Mouse (Mus musculus): ENCODE results near the gene Fam160b1.

Gene Fam160b1

DNA sequence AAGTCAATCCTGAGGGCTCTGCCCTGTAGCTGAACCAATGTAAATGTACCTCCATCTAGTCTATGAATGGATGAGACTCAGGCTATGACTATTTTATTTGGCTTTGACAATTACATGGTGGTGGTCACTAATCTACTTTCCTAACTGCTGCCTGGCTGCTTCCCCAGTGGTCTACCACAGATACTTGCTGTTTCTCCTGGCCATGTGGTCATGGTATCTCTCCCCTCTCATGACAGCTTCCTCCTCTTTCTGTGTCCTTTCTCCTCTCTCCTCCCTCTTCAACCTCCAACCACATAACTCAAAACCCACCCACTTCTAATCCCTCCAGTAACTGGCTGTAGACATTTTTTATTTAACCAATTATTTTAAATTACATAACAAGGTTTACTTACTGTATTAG lies 11.4 kb upstream of the Fam160b1 start:
- DNase-seq, result no peak

DNA sequence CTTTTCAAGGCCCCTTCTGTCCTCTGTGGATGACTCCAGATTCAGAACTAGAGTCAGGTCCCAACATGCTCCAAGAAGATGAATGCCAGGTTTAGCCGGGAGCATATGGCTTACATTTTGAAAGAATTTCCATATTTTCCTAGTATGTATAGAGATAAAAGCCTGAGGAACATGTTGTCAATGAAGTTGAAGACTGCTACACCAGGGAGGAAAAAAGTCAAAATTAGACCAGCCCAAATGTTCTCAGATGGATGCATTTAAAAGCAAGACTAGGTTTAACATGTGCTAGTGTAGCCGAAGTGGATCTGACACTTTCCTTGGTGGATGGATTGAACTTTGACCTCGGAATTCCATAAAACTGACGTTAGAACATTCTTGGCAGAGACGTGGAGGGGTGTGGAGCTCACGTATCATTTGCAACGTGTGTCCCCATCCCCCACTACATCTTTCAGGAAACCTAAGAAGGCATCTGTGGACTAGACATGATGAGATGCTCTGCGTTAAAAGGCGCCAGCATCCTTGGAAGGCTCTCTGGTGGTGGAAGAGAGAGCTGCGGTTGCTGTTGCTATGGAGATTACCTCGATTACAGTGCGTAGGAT lies 8.0 kb upstream of the Fam160b1 start:
- DNase-seq, result peak; percentile 57

DNA sequence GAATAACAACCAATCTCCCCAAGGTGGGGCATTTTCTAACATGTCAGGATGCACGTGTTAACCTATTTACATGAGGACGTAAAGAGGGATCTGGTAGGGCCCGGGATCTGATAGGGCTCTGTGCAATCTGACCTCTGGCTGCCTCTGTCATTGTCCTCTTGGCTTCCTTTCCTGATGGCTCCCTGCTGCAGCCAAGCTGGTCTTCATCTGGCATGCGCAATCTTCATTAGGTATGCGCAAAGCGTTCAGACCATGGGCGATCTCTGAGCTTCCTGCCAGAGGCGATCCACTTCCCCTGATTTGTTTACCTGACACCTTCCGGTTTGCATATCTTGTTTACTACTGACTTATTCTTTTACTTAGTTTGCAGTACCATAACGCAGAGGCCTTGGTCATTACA lies 7.3 kb upstream of the Fam160b1 start:
- no peak for DNase-seq

DNA sequence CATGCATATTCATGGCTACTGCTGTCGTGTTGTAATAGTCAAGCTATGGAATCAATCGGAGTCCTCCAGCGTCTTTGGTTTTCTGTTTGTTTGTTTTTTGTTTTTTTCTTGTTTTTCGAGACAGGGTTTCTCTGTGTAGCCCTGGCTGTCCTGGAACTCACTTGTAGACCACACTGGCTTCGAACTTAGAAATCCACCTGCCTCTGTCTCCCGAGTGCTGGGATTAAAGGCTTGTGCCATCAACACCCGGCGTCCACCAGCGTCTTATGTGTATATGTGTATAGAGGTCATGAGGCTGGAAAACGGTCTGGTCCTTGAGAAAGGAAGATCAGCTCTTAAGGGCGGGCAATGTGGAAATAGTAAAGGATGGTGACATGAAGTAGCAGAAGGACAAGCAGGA lies 6.4 kb upstream of the Fam160b1 start:
- DNase-seq, result no peak

DNA sequence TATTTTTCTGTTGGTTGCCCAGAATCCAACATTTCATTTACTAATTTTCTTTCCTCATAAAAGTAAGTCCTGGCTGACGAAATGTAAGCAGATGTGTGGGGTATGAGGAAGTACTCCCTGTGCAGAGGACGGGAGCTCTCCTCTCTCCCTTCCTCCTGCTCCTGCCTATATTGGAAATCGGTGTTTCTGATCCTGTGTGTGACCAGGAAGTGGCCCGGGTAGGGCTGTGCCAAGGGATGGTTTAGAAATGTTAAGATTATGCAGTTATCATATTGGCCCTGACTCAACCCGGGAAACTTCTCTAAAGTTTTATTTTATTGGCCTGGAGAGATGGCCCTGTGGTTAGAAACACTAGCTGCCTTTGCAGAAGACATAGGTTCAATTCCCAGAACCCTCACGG lies 5.8 kb upstream of the Fam160b1 start:
- DNase-seq, result no peak

DNA sequence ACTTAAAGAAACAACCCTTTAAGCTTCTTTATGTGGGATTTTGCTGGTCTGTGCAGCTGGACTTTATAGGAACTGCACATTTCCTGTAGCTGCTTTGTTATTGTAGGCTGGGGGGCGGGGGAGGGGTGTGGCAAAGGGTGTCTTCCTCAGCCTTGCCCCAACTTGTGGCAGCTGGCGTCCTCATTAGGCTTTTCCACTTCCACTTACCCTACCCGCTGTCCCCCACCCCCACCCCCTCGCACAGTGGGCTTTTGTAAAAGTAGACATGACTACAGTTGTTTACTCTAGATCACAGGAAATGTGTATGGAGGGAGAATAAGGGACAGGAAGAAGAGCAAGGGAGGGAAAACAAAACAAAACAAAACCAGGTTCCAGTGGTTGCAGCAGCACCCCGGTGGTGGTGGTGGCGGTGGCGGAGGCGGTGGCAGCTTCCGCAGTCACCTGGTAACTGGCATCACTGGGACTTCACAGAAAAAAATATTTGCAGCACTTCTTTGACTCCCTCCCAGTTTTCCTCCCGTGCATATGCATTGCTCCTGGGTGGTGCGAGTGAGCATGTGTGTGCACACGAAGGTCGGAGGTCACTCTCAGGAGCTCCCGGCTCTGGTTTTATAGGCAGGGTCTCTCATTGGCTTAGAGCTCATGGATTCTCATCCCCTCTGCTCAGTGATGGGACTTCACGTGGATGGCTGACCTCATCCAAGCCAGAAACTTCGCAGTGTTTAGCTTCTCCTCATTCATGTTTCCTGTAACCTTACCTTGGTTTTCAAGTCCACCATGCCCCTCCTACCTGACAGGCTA lies 4.8 kb upstream of the Fam160b1 start:
- DNase-seq, result no peak

DNA sequence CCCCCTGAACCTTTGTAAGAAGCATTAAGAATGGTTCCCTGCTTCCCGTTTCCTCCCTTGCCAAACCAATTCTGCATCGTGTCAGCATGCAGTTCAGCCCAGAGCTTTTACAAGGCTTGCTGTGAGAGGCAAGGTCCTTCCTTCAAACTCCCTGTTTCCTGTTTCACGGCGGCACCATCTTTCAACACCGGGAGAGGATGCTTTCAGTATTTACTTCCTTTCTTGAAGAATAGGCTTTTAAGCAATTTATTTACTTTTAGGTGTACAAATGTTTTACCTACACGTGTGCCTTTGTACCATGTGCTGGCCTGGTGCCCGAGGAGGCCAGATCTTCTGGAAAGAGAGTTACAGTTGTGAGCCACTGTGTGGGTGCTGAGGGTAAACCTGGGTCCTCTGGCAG lies 4.2 kb upstream of the Fam160b1 start:
- DNase-seq, result no peak

DNA sequence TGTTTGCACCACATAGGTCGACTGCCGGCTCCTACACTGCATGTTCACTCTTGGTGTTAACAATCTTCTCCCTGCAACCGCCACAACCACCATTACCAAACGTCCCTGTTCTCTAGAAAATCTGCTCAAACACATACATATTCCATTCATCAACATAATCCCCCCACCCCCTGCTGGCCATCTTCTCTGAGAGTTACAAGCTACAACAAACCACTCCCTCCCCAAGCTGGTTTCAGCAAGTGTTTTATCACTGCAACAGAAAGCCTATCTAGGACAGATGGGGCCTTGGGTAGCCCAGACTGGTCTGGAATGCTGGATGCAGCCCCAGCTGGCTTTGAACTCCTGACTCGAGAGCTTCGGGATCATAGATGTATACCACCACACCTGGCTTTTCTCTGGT lies 3.2 kb upstream of the Fam160b1 start:
- DNase-seq, result no peak

DNA sequence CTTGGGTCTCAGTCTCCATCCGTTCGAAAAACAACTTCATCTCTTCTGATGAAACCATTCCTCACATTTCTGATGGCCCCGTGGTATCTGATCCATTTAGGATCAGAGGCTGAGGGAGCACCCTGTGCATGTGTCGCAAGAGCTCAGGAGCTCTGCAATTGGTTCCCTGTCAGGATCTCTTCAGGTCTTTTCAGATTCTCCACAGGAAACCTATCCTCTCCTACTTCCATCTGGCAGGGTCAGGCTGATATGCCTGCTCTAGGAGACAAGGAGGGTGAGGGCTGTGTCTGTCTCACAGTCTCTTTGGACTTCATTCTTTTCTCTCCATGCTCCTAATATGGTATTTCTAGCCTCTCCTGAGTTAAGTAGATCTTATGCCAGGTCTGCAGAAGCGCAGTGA lies 2.7 kb upstream of the Fam160b1 start:
- no peak for DNase-seq

DNA sequence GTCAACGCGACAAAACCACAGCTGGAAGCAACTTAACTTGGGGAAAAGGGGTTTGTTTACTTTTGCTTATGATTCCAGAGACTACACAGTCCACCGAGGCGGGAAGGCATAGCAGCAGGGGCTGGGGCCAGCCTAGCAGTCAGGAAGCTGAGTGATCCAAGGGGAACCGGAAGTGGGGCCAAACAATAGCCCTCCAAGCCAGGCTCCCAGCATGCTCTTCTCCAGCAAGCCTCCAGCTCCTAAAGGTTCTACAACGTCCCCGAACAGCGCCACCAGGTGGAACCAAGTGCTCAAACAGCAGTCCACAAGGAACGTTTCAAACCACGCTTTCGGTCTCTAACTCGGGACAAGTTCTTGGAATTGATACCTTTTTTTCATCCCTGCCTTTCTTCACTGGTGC lies 2.2 kb upstream of the Fam160b1 start:
- peak; percentile 60 for DNase-seq

DNA sequence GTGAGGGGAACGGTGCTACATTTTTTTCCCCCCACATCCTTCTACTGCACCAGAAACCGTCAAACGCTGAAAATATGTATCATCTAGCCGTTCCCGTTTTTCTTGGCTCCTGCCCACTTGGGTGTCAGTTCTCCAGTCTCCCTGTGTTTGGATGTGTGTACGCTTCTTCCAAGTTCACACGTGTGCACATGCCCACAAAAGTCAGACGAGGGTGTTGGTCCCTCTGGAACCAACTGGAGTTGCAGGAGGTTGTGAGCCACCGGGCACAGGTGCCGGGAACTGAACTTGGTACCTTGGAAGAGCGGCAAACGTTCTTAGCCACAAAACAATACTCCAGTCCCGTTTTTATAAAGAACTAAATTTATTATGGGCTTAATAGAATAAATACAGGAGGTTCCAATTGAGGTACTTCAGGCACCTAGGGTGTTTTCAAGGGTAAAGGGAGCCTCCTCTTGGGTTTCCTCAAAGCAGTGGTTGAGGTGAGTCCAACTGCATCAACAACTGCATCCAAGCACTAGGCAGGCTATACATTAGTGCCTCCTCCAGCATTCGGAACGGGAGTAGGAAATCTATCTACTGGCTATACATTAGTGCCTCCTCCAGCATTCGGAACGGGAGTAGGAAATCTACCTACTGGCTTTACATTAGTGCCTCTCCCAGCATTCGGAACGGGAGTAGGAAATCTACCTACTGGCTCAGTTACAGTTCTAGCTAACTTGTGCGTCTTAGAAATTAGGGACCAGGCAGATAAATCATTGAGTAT lies 1.5 kb upstream of the Fam160b1 start:
- no peak for DNase-seq

DNA sequence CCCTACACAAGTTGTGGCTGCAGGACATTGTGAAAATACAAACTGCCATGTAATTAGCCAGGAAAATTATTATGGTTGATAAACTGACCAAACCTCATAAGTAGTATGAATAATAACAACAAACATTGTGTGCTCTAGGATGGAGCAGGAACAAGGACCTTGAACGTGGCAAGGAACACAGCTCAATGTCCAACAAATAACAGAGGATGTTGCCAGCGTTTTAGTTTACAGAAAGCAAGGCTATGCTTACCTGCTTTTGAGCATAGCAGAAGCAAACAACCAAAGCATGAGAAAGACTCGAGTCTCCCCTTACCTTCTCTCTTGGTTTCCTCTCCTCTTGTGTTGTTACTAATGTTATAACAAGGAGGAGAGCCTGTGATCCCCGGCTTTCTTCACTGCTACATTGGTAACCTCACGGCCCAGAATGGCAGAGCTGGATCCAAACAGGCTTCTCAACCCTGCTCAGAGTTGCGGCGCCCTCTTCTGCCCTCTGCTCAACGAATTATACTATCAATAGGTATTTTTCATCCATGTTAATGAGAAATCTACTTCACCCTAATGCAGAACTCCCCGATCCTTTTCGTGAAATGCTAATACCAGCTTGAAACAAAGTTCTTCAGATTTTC lies 666 bp upstream of the Fam160b1 start:
- DNase-seq, result peak; percentile 30

DNA sequence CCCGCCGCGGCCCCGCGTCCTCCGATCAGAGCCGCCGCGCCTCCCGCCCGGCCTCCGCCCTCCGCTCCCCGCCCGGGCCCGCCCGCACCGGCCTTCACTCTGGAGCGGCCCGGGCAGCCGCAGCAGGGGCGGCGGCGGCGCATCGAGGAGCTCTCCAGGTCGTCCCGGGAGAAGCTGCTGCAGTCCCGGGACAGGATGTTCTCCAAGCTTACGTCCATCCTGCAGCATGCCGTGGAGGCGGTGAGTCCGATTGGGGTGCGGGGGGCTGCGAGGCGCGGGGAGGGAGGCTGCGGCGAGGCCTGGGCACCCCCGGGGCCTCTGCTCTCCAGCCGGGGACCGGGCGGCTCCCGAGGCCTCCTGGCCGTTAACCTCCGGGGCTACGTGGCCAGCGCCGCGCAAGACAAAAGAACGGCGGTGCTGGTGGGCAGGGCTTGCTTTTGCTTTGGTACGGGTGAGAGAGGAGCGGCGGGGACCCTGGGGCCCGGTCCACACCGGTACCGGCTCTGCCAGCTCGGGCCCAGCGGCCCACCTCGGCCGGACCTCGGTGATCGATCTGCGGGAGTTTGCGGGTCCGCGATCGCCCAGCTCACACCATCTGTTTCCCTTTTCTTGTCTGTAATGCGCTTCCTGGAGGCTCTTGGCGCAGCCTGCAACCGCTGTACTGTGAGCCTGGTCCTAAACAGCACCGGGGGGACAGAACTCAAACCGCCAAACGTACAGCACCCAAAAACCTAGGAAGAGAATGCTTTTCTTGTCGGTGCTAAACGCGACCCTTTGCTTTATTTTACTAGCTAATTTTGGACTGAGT lies 855 bp downstream of the Fam160b1 start:
- DNase-seq, result peak; percentile 48

DNA sequence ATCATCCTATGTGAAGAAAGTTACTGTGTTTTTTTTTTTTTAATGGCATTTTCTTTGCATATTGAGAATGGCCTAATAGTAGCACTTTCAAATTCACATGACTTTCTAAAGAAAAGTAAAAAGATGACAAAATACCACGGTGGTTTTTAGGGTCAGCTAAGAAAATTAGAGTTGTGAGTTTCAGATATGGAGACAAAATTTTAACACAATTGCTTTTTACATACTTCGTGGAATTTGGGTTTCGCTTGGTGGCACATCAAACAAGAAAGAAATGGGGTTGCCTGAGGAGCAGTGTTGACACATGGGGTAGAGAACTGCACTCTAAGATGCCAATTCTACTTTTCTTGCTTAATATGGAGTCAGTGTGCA lies 1.4 kb downstream of the Fam160b1 start:
- DNase-seq, result no peak

DNA sequence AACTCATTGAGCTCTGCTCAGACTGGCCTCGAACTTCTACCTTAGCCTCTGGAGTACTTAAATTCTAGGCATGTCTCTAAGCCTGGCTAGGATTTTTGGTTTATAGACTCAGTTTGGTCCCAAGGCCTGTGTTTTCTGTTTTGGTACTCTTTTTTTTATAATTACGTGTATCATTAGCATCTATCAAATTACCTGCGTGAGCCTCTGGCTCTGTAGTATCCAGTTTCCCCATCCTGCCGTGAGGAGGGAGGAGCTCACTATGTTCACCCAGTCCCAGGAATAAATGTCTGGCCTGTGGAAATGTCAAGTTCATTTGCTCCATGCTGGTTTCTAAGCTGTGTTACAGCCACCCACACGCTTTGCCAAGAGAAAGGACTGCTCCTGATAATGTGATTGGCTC lies 2.1 kb downstream of the Fam160b1 start:
- no peak for DNase-seq

DNA sequence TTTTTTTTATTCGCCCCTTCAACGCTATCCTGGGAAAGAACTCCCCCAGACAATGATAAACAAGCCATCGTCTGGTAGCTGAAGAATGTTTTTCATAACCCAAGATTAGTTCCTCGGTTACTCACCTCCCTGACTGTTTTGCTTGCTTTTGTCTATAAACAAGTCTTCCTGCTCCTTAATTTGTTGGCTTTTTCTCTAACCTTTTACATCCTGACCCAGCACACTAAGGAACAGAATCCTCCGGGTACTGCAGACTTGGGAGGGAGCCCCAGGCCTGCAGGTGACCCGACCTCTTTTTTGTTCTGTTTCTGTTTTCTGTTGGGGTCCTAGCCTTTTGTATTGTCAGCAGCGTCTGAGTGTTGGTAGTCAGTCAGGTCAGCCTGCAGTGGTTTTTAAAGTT lies 2.6 kb downstream of the Fam160b1 start:
- DNase-seq, result no peak

DNA sequence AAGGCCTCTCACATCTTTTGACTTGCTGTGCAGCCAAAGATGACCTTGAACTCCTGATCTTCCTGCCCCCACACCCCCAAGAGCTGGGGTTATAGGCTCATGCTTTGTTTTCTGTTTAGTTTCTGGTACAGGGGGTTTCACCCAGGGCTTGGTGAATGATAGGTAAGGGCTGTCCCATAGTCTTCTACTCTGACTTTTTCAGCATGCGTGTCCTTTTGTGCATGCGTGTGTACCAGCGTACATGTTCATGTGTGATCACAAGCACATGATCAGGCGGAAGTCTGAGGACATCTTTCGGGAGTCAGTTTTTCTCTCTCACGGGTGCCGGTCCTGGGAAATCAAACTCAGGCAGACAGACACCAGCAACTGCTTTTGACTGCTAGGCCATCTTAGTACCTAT lies 3.1 kb downstream of the Fam160b1 start:
- no peak for DNase-seq

DNA sequence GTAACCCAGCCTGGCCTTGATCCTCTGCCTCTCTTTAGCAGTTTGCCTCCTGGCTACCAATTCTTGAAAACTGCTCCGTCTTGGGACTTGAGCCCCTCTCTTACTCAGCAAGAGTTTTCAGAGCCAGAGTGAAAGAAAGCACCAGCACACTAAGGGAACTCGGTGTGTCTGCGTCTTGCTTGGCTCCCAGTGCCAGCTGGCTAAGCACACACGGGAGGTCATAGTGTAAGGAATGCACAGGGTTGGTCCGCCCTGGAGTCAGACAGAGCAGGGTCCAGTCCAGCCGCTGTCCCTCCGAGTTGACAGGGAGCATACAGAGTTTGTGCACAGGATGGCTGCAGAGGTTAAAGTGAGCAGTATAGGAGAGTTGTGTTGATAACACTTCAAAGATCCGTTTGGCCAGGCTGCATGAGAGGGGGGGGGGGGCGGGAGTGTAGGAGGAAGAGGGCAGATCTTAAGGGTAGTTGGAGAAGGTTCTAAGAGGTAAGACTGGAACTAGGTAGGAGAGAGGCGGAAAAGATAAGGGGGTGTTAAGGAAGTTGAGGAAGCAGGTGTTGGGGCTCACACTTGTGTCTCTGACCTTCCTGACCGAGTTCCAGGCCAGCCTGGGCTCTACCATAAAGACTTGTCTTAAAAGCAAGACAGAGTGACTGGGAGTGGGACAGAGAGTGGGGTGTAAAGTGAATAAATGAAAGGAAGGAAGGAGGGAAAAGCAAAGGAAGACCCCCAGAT lies 4.6 kb downstream of the Fam160b1 start:
- DNase-seq, result no peak

DNA sequence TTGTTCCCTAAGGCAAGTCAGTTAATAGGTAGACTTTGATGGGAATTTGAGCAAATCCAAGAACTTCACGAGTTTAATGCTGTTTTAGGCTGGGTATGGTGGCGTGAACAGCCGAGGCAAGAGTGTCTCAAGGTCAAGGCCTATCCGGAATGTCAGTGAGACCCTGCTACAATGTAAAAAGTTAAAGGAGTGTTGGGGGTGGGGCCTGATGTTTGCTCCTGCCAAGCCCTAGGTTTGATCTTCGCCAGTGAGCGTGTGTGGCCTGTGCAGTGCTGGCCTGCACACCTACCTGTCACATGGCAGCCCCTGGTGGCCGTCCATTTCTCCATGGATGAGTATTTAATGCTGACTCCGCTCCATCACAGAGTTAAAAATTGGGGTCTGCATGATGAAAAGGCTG lies 5.5 kb downstream of the Fam160b1 start:
- no peak for DNase-seq

DNA sequence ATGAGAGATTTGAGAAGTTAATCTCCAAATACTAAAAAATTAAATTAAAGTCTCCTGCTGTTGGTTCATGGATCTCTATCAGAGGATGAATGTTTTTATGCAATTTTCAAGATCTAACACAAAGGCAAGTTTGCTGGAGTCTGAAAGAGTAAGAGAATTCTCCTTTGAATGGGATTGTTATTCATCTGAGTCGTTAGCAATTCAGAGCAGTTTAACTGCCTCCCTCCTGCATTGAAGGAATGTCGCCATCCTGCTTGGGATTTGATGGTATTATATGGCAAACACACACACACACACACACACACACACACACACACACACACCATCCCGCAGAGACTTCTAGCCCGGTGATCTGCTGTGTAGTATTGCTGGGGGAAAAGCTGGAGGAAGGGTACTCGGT lies 6.1 kb downstream of the Fam160b1 start:
- DNase-seq, result no peak

DNA sequence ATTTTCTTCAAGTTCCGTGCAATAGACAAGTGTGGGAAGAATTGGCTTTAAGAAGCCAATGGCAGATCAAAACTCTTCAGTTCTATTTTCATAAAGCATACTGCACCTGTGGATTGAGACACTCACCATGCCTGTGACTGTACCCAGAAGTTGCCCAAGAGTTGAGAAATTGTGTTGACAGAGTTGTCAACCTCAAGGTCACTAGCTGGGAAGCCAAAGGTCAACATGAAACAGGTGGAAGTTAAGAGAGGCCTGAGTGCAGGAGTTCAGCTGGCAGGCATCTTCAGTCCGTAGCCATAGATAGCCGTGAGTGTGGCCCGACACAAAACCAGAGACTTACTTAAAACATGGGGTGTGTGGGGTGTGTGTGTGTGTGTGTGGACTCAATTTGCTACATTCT lies 6.7 kb downstream of the Fam160b1 start:
- DNase-seq, result no peak

DNA sequence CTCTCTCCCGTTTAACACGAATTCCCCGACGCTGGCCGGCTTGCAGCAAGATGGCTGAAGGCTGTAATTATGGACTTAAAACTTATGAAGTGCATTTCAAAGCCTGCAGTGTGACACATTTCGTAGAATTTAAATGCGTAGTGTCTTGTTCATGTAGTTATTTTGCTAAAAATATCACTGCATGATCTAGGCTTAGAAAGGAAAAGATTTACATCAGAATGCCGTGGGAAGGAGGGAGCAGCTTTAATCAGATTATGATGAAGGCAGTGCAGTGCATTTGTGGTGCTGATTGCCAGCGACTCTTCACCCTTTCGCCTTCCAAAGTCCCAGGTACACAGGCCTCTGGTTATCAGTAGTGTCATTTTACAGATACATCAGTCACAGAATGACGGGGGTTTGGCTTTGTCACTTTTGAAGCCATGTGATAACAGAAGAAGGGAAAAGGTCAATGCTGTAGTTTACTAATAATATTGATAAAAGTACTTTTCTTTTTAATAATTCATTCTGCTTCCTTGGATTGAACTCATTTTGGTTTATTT lies 7.4 kb downstream of the Fam160b1 start:
- DNase-seq, result no peak
